Mouse (Mus musculus) ES-Bruce4 (cell line): ENCODE data around the gene Polg2.

ENCODE experiments used
- CTCF ChIP-seq: IDR thresholded peaks from one replicate; pipeline ENCODE4 v1.8.1; 2011; ENCODE audit warnings: low read depth, low read length
- POLR2A ChIP-seq: IDR thresholded peaks from one replicate; pipeline ENCODE4 v1.8.1; 2011; ENCODE audit warnings: low read length; ENCODE audit not compliant: insufficient read depth

DNA sequence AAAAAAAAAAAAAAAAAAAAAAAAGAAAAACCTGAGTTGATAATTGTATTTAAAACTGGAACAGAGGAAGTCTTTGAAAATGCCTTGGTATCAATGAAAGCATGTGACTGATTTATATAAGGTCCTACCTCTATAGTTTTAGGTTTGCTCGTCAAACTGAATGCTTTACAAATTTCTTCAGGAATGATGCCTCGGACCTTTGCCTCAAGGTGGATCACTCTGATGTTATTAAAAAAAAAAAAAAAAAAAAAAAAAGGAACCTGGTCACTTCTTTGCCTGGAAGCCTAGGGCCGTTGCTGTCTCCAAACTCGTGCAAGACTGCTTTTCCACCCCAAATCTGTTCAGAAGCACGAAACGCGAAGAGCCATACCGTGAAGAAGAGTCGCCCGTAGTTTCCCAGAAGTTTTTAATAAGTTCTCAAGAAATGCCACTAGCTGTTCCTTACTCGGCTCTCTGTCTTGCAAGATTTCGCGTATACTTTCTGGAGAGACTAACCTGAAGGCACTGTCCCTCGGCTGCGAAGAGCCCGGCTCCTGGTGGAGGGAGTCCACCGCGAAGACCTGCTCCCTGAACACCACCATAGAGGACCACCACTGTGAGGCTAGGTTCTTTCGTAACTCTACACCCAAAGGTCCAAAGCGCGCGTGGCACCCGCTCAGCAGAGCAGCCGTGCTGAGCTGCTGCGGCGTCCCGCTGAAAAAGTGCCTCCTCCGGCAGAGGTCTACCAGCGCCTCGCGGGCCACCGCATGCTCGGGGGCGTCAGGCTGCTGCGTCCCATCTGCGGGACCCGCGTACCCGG, 549 bp downstream of the Polg2 start:
- TF ChIP-seq POLR2A = no peak
- TF ChIP-seq CTCF = no peak
